Mouse (Mus musculus): ENCODE results near the gene Prepl. TPM values are rescaled to one million over a fixed set of nuclear protein-coding genes. Genes with fewer than 3 reads are reported as not detected.

Prepl gene
- polyA plus RNA-seq, 1 experiment from 2014 or later: 26.0 TPM

DNA sequence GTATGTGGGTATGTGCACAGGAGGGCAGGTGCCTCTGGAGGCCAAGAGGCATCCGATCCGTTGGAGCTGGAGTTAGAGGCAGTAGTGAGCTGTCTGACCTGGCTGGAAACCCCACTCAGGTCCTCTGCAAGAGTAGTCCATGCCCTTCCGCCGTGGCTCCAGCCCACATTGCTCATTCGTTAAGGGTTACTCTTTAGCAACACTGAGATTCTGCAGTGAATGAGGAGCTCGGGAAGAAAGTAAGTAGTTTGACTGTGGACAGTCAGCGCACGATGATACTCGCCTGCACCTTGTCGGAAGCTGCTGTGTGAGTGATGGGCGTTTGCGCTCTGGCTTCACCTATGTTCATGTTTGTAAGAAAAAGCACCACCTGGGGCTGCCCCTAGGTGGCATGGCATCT is 44.9 kb downstream of the Prepl start:
- no peak for ATAC-seq (ENCODE audit: low read depth)
- H3K4me1 ChIP-seq (replicated peaks; ENCODE audit: control insufficient read depth, insufficient read depth, low read length): no peaks in the 10 kb centered on the region
- no peak overlapping the region for H3K4me2 ChIP-seq (ENCODE audit: low read depth, low read length)
- H3K27ac ChIP-seq (ENCODE audit: low read length): no peak overlapping the region
- H3K9me3 ChIP-seq (ENCODE audit: control insufficient read depth, low read length): no peaks in the 10 kb centered on the region
- no peaks in the 10 kb centered on the region for H3K36me3 ChIP-seq (ENCODE audit: control insufficient read depth, insufficient read depth, low read length)
- no peak overlapping the region for H3K4me3 ChIP-seq (ENCODE audit: low read length)
- no peak overlapping the region for H3K9ac ChIP-seq (ENCODE audit: low read length)
- WGBS: 75% methylated on average over 12 of the region's 12 CpGs
- no peaks in the 10 kb centered on the region for H3K27me3 ChIP-seq (ENCODE audit: control insufficient read depth, insufficient read depth, low read depth, low read length)

GRCm38 (mm10) chr17:85044466-85044865 is 45.6 kb downstream of the Prepl start:
- no peaks in the 10 kb centered on the region for H3K27me3 ChIP-seq (ENCODE audit: control insufficient read depth, insufficient read depth, low read depth, low read length)
- H3K9ac ChIP-seq (ENCODE audit: low read length): no peak overlapping the region
- no peaks in the 10 kb centered on the region for H3K36me3 ChIP-seq (ENCODE audit: control insufficient read depth, insufficient read depth, low read length)
- no peak for ATAC-seq (ENCODE audit: low read depth)
- WGBS: 88% methylated on average over 5 of the region's 5 CpGs
- H3K4me2 ChIP-seq (ENCODE audit: low read depth, low read length): no peak overlapping the region
- H3K4me1 ChIP-seq (replicated peaks; ENCODE audit: control insufficient read depth, insufficient read depth, low read length): no peaks in the 10 kb centered on the region
- no peak overlapping the region for H3K4me3 ChIP-seq (ENCODE audit: low read length)
- H3K9me3 ChIP-seq (ENCODE audit: control insufficient read depth, low read length): no peaks in the 10 kb centered on the region
- H3K27ac ChIP-seq (ENCODE audit: low read length): no peak overlapping the region

DNA sequence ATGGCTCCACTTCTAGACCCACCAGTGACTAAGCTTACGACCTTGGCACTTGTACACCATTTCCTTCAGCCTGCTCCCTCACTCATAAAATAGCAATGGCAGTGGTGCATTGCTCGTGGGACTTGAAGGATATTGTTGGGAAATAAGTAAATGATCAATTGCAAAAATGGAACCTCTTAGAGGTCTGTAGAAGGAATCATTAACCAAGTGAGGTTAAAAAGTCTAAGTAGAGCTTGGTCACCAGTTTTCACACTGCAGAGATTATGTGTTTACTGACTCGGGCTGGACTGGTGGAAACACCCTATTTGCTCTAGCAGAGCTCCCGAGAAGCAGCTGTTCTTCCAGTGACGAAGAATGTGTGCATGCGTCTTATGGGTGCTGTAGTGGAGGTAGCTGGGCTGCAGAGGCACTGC is 46.6 kb downstream of the Prepl start:
- H3K9ac ChIP-seq (ENCODE audit: low read length): no peak overlapping the region
- 63% methylated on average over 6 of the region's 6 CpGs for WGBS
- no peak overlapping the region for H3K27ac ChIP-seq (ENCODE audit: low read length)
- H3K4me1 ChIP-seq (replicated peaks; ENCODE audit: control insufficient read depth, insufficient read depth, low read length): no peaks in the 10 kb centered on the region
- ATAC-seq (ENCODE audit: low read depth): no peak
- H3K36me3 ChIP-seq (ENCODE audit: control insufficient read depth, insufficient read depth, low read length): no peaks in the 10 kb centered on the region
- H3K4me2 ChIP-seq (ENCODE audit: low read depth, low read length): no peak overlapping the region
- no peaks in the 10 kb centered on the region for H3K9me3 ChIP-seq (ENCODE audit: control insufficient read depth, low read length)
- H3K27me3 ChIP-seq (ENCODE audit: control insufficient read depth, insufficient read depth, low read depth, low read length): no peaks in the 10 kb centered on the region
- no peak overlapping the region for H3K4me3 ChIP-seq (ENCODE audit: low read length)

DNA sequence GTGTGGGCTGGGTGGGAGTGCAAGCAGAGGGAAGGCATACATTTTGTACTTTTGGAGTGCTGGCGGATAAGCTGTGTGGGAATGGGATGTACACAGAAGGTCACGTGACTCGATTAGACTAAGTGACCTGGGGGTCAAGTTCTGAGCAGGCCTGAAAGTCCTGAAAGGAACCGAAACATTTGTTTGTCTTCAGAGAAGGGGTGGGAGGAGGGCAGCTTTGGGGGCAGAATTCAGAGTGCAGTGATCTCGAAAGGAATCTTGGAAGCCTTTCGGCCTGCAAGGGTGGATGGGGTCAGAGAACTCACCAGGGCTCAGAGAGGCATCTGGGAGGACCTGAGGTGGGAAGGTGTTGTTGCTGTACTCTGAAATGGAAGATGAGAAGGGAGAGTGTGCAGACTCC is 47.6 kb downstream of the Prepl start:
- Histone ChIP-seq H3K27me3 (ENCODE audit: control insufficient read depth, insufficient read depth, low read depth, low read length) (no peaks in the 10 kb centered on the region), H3K27ac (ENCODE audit: low read length) (0 out of 2 replicates have a peak overlapping the region, but pooled peaks have one; percentile 10), H3K36me3 (ENCODE audit: control insufficient read depth, insufficient read depth, low read length) (no peaks in the 10 kb centered on the region), H3K4me2 (ENCODE audit: low read depth, low read length) (no peak overlapping the region), H3K4me1 (replicated peaks; ENCODE audit: control insufficient read depth, insufficient read depth, low read length) (no peaks in the 10 kb centered on the region), H3K9ac (ENCODE audit: low read length) (no peak overlapping the region), H3K4me3 (ENCODE audit: low read length) (no peak overlapping the region), H3K9me3 (ENCODE audit: control insufficient read depth, low read length) (no peaks in the 10 kb centered on the region)
- WGBS: 45% methylated on average over 6 of the region's 6 CpGs
- peak; percentile 66; the same call in 1 of the 2 replicates for ATAC-seq (ENCODE audit: low read depth)

DNA sequence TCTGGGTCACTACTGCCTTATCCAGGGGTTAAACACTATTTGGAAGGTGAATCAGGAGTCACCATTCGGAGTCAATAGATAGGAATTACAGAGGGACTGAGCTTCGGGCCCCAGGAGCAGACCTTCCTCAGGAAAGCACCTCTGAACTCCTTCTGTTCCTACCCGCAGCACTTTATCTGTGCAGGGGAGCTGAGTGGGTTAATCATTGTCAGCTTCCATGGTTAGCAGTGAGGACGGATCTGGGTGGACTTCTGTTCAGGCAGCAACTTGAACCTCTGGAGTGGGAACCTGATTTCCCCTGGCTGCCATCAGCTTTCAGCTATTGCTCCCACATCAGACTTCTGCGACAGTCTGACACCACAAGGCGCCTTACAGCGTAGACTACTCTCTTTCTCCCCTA is 49.1 kb downstream of the Prepl start:
- 42% methylated on average over 7 of the region's 7 CpGs for whole genome bisulfite sequencing

GRCm38 (mm10) chr17:85038761-85039160 is 51.3 kb downstream of the Prepl start:
- H3K27me3 ChIP-seq (ENCODE audit: control insufficient read depth, insufficient read depth, low read depth, low read length): no peaks in the 10 kb centered on the region
- no peak overlapping the region for H3K27ac ChIP-seq (ENCODE audit: low read length)
- no peak overlapping the region for H3K4me2 ChIP-seq (ENCODE audit: low read depth, low read length)
- H3K4me3 ChIP-seq (ENCODE audit: low read length): no peak overlapping the region
- H3K9ac ChIP-seq (ENCODE audit: low read length): no peak overlapping the region
- no peaks in the 10 kb centered on the region for H3K9me3 ChIP-seq (ENCODE audit: control insufficient read depth, low read length)
- H3K36me3 ChIP-seq (ENCODE audit: control insufficient read depth, insufficient read depth, low read length): no peaks in the 10 kb centered on the region
- H3K4me1 ChIP-seq (replicated peaks; ENCODE audit: control insufficient read depth, insufficient read depth, low read length): no peaks in the 10 kb centered on the region; the same call in 1 of the 2 replicates
- 93% methylated on average over 5 of the region's 5 CpGs for WGBS
- no peak for ATAC-seq (ENCODE audit: low read depth)

More for the DNA sequence above, 49.1 kb downstream of the Prepl start:
- 0 out of 2 replicates have a peak, but pooled peaks have one; percentile 28 for ATAC-seq (ENCODE audit: low read depth)
- Histone ChIP-seq H3K9me3 (ENCODE audit: control insufficient read depth, low read length) (no peaks in the 10 kb centered on the region), H3K4me1 (replicated peaks; ENCODE audit: control insufficient read depth, insufficient read depth, low read length) (no peaks in the 10 kb centered on the region), H3K36me3 (ENCODE audit: control insufficient read depth, insufficient read depth, low read length) (no peaks in the 10 kb centered on the region), H3K4me3 (ENCODE audit: low read length) (no peak overlapping the region), H3K4me2 (ENCODE audit: low read depth, low read length) (no peak overlapping the region), H3K27me3 (ENCODE audit: control insufficient read depth, insufficient read depth, low read depth, low read length) (no peaks in the 10 kb centered on the region), H3K27ac (ENCODE audit: low read length) (no peak overlapping the region), H3K9ac (ENCODE audit: low read length) (no peak overlapping the region)

GRCm38 (mm10) chr17:85038311-85038710 is 51.7 kb downstream of the Prepl start:
- Histone ChIP-seq H3K36me3 (ENCODE audit: control insufficient read depth, insufficient read depth, low read length) (no peaks in the 10 kb centered on the region), H3K4me1 (replicated peaks; ENCODE audit: control insufficient read depth, insufficient read depth, low read length) (no peaks in the 10 kb centered on the region; the same call in 1 of the 2 replicates), H3K27ac (ENCODE audit: low read length) (no peak overlapping the region), H3K4me2 (ENCODE audit: low read depth, low read length) (no peak overlapping the region), H3K4me3 (ENCODE audit: low read length) (no peak overlapping the region), H3K27me3 (ENCODE audit: control insufficient read depth, insufficient read depth, low read depth, low read length) (no peaks in the 10 kb centered on the region), H3K9me3 (ENCODE audit: control insufficient read depth, low read length) (no peaks in the 10 kb centered on the region), H3K9ac (ENCODE audit: low read length) (no peak overlapping the region)
- ATAC-seq (ENCODE audit: low read depth): no peak
- 92% methylated on average over 4 of the region's 4 CpGs for WGBS

- no peaks in the 10 kb centered on the region; the same call in 1 of the 2 replicates for H3K4me1 ChIP-seq (replicated peaks; ENCODE audit: control insufficient read depth, insufficient read depth, low read length)
- H3K4me3 ChIP-seq (ENCODE audit: low read length): no peak overlapping the region
- no peaks in the 10 kb centered on the region for H3K9me3 ChIP-seq (ENCODE audit: control insufficient read depth, low read length)
- H3K27ac ChIP-seq (ENCODE audit: low read length): no peak overlapping the region
- H3K36me3 ChIP-seq (ENCODE audit: control insufficient read depth, insufficient read depth, low read length): no peaks in the 10 kb centered on the region
- H3K27me3 ChIP-seq (ENCODE audit: control insufficient read depth, insufficient read depth, low read depth, low read length): no peaks in the 10 kb centered on the region
- H3K4me2 ChIP-seq (ENCODE audit: low read depth, low read length): no peak overlapping the region
- no peak overlapping the region for H3K9ac ChIP-seq (ENCODE audit: low read length)
- WGBS: 49% methylated on average over 5 of the region's 5 CpGs
- no peak for ATAC-seq (ENCODE audit: low read depth)
These were observed 52.2 kb downstream of the Prepl start for GRCm38 (mm10) chr17:85037855-85038254.

GRCm38 (mm10) chr17:85034068-85034467 is 56.0 kb downstream of the Prepl start:
- no peaks in the 10 kb centered on the region; the same call in 1 of the 2 replicates for H3K4me1 ChIP-seq (replicated peaks; ENCODE audit: control insufficient read depth, insufficient read depth, low read length)
- no peak overlapping the region for H3K4me2 ChIP-seq (ENCODE audit: low read depth, low read length)
- no peaks in the 10 kb centered on the region for H3K9me3 ChIP-seq (ENCODE audit: control insufficient read depth, low read length)
- no peak for ATAC-seq (ENCODE audit: low read depth)
- no peak overlapping the region for H3K9ac ChIP-seq (ENCODE audit: low read length)
- WGBS: 32% methylated on average over 11 of the region's 11 CpGs
- no peak overlapping the region for H3K27ac ChIP-seq (ENCODE audit: low read length)
- no peak overlapping the region for H3K4me3 ChIP-seq (ENCODE audit: low read length)
- H3K36me3 ChIP-seq (ENCODE audit: control insufficient read depth, insufficient read depth, low read length): no peaks in the 10 kb centered on the region
- no peaks in the 10 kb centered on the region for H3K27me3 ChIP-seq (ENCODE audit: control insufficient read depth, insufficient read depth, low read depth, low read length)

DNA sequence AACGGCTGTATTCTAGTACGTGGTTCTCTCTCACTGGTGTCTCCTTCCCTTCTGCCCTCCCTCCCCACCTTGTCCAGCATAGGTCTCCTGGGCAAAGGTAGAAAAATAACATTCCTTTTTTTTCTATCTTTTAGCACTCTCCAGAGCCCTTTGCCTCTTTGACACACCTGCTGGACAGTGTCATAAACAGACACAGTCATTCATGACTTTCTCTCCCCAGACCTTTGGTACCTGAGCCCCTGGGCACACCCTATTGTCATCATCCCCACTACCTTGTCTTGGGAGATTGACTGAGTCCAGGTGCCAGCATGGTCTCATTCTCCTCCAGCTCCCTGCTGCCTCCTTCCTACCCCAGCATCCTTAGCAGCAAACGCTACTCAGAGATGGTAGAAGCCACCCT is 57.0 kb downstream of the Prepl start:
- Histone ChIP-seq H3K9me3 (ENCODE audit: control insufficient read depth, low read length) (no peaks in the 10 kb centered on the region), H3K27me3 (ENCODE audit: control insufficient read depth, insufficient read depth, low read depth, low read length) (no peaks in the 10 kb centered on the region), H3K9ac (ENCODE audit: low read length) (no peak overlapping the region), H3K36me3 (ENCODE audit: control insufficient read depth, insufficient read depth, low read length) (no peaks in the 10 kb centered on the region), H3K27ac (ENCODE audit: low read length) (no peak overlapping the region), H3K4me3 (ENCODE audit: low read length) (no peak overlapping the region), H3K4me1 (replicated peaks; ENCODE audit: control insufficient read depth, insufficient read depth, low read length) (no peaks in the 10 kb centered on the region; the same call in 1 of the 2 replicates), H3K4me2 (ENCODE audit: low read depth, low read length) (no peak overlapping the region)
- ATAC-seq (ENCODE audit: low read depth): no peak
- WGBS: 80% methylated on average over 3 of the region's 3 CpGs

All from lung, embryonic 16.5 days (tissue).